Mouse (Mus musculus): ENCODE measurements at regions not wholly inside any gene's neighbourhood (a gene's known extent, or its start where the extent isn't known, plus 50 kb on each side); places are given as distances from the start of the nearest gene placed in this dataset.

GRCm38 (mm10) chrX:57869648-57870047 lies 152.9 kb upstream of the Zic3 start:
- DNase-seq = no peak

- DNase-seq = no peak
Observed at GRCm38 (mm10) chrX:57916705-57917104, 105.8 kb upstream of the Zic3 start.

GRCm38 (mm10) chrX:57917441-57918145 lies 104.9 kb upstream of the Zic3 start:
- DNase-seq = no peak

- no peak for DNase-seq
Observed at GRCm38 (mm10) chrX:57918181-57919115, 104.1 kb upstream of the Zic3 start.

- peak in 1 of 2 experiments; percentile 3 for DNase-seq
Observed at GRCm38 (mm10) chrX:57919886-57920285, 102.6 kb upstream of the Zic3 start.

GRCm38 (mm10) chrX:57920376-57920775 lies 102.1 kb upstream of the Zic3 start:
- peak in 1 of 2 experiments; percentile 12 for DNase-seq

- peak; percentile 8 to 9 for DNase-seq
Observed at GRCm38 (mm10) chrX:57921294-57921693, 101.2 kb upstream of the Zic3 start.

GRCm38 (mm10) chrX:57921821-57922449 lies 100.6 kb upstream of the Zic3 start:
- DNase-seq = peak in 1 of 2 experiments; percentile 6

GRCm38 (mm10) chrX:57923836-57924235 lies 98.7 kb upstream of the Zic3 start:
- DNase-seq = peak; percentile 13 to 22

GRCm38 (mm10) chrX:57935621-57936020 lies 86.9 kb upstream of the Zic3 start:
- no peak for DNase-seq

- no peak for DNase-seq
Observed at GRCm38 (mm10) chrX:57938248-57938836, 84.2 kb upstream of the Zic3 start.

GRCm38 (mm10) chrX:57950896-57951295 lies 71.6 kb upstream of the Zic3 start:
- no peak for DNase-seq

GRCm38 (mm10) chrX:57951301-57951700 lies 71.2 kb upstream of the Zic3 start:
- DNase-seq = no peak

GRCm38 (mm10) chrX:57954594-57955185 lies 67.8 kb upstream of the Zic3 start:
- no peak for DNase-seq

All from cerebellum, postnatal 36 days (tissue).